Mouse (Mus musculus) liver, embryonic 14.5 days (tissue): ENCODE data around the gene Tnrc6c. TPM values are rescaled to one million over a fixed set of nuclear protein-coding genes. Genes with fewer than 3 reads are reported as not detected.

Source experiments
- ATAC-seq: fragments of 200-750 bp; cut with Nextera tagmentation; 2 replicates; pipeline ENCODE4 v1.8.0; 2017; ENCODE audit warnings: moderate number of reproducible peaks, mild to moderate bottlenecking, moderate library complexity; ENCODE audit not compliant: insufficient read depth
- DNase-seq, 3 experiments: peaks; one replicate each; pipeline ENCODE4 v3.0.0-alpha.2; 2012 to 2013; ENCODE audit warnings: low read depth in 3 of 3, low spot score in 3 of 3
- H3K27ac ChIP-seq: fragments of 300-500 bp; sonication (generic); 2 replicates; pipeline ENCODE4 v1.5.1; 2014; ENCODE audit warnings: moderate library complexity, mild to moderate bottlenecking, control low read depth, inconsistent platforms
- H3K27me3 ChIP-seq: fragments of 300-500 bp; sonication (generic); 2 replicates; pipeline ENCODE4 v1.6.1; 2014; ENCODE audit warnings: mild to moderate bottlenecking, low read length, moderate library complexity; ENCODE audit not compliant: control insufficient read depth, insufficient read depth
- H3K36me3 ChIP-seq: fragments of 300-500 bp; sonication (generic); replicated peaks from 2 replicates; pipeline ENCODE4 v1.6.1; 2014; ENCODE audit warnings: low read depth; ENCODE audit not compliant: control insufficient read depth, insufficient read depth
- H3K4me1 ChIP-seq, 2 experiments: fragments of 200-500 bp in 1 of 2; fragments of 300-500 bp in 1 of 2; sonication (generic) in 1 of 2; replicated peaks; 2 replicates each; pipeline ENCODE4 v1.6.1; 2012 to 2014; ENCODE audit warnings: antibody characterized with exemption in 1 of 2, inconsistent platforms in 1 of 2, low read length in 1 of 2; ENCODE audit not compliant: control insufficient read depth in 2 of 2, insufficient read depth in 2 of 2
- H3K4me2 ChIP-seq: fragments of 300-500 bp; sonication (generic); 2 replicates; pipeline ENCODE4 v1.6.1; 2014; ENCODE audit warnings: low read depth, mild to moderate bottlenecking, control low read depth, moderate library complexity
- H3K4me3 ChIP-seq, 2 experiments: fragments of 200-500 bp in 1 of 2; fragments of 300-500 bp in 1 of 2; sonication (generic) in 1 of 2; 2 replicates each; pipeline ENCODE4 v1.5.1; 2012 to 2014; ENCODE audit warnings: low read depth in 2 of 2, low read length in 2 of 2, mild to moderate bottlenecking in 2 of 2, control low read depth in 1 of 2, inconsistent platforms in 1 of 2, moderate library complexity in 1 of 2; ENCODE audit not compliant: insufficient read depth in 1 of 2
- H3K9ac ChIP-seq: fragments of 300-500 bp; sonication (generic); replicated peaks from 2 replicates; pipeline ENCODE4 v1.6.1; 2014; ENCODE audit warnings: mild to moderate bottlenecking, control low read depth, moderate library complexity
- H3K9me3 ChIP-seq: fragments of 300-500 bp; sonication (generic); 2 replicates; pipeline ENCODE4 v1.6.1; 2016; ENCODE audit warnings: low read length, mixed read lengths; ENCODE audit not compliant: control insufficient read depth
- CTCF ChIP-seq: IDR thresholded peaks from 2 replicates; pipeline ENCODE4 v1.5.1; 2016; ENCODE audit warnings: antibody characterized with exemption, low read depth, control low read depth
- EP300 ChIP-seq: IDR thresholded peaks from 2 replicates; pipeline ENCODE4 v1.6.1; 2016; ENCODE audit warnings: antibody characterized with exemption, low read depth
- WGBS: fragments of 180-500 bp; shearing (Covaris S2); extraction: QIAGEN DNeasy Blood & Tissue Kit; methylation state at CpG from one replicate; pipeline ENCODE4 v1.1.7; 2014; ENCODE audit not compliant: insufficient replicate concordance; 5-methylcytosine and 5-hydroxymethylcytosine counted together
- polyA plus RNA-seq, 2 experiments: library from polyadenylated mRNA; depleted of rRNA in 1 of 2; stranded (reverse) in 1 of 2; unstranded in 1 of 2; fragments of >200 nt; fragmentation: Nextera tagmentation in 1 of 2; extraction: Ambion mirVana in 1 of 2; gene quantifications; 2 replicates each; pipeline versions ENCODE4 v1.2.1 to v1.2.3; 2012 to 2014

Gene Tnrc6c
- polyA plus RNA-seq, 2 experiments: 2.4 to 3.7 TPM

DNA sequence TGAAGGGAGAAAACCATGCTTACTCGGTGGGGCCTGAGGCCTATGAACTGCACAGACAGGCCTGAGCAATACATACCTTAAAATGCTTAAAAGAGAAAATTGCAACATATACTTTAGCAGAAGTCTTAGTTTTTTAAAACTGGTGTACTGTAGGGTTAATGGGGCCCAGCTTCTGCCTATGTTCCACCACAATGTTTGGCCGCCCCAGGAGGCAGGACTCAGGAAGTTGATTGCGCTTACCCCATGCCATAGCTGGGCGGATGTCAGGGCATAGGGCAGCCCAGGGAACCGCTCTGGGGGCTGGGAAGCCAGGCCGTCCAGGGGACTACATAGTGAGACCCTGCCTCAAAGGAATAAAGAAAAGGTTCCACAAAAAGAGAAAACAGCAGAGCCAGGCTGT lies 42.5 kb downstream of the Tnrc6c start:
- ATAC-seq: no peak
- 43% methylated on average over 6 of the region's 6 CpGs for WGBS
- DNase-seq: no peak

DNA sequence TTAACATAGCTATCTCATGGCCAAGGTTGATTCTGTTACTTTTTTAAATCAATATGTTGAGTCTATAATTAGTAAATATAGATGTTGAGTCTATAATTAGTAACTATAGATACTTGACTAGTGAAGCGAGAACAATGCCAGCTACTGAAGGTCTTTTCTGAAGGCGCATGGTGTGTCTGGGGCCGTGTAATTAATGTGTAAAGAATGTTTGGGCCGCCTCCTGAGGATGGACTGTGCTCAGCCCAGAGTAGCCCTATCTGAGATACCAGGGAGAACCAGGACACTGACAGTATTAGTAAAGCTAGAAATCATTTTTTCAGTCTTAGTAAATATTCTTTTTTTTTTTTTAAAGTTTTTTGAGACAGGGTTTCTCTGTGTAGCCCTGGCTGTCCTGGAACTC lies 46.8 kb downstream of the Tnrc6c start:
- Histone ChIP-seq H3K4me3 (no peak overlapping the region), H3K4me2 (no peak overlapping the region), H3K9ac (no peak overlapping the region), H3K4me1 (peaks cover 0 to 11% of the 10 kb centered on the region in 2 experiments; a peak in 3 of 4 replicates), H3K27me3 (no peaks in the 10 kb centered on the region), H3K36me3 (no peaks in the 10 kb centered on the region; the same call in 1 of the 2 replicates), H3K27ac (no peak overlapping the region), H3K9me3 (no peaks in the 10 kb centered on the region)
- DNase-seq (no peak), ATAC-seq (no peak)
- WGBS: 83% methylated on average over 4 of the region's 4 CpGs
- no peak for TF ChIP-seq EP300
- no peak for TF ChIP-seq CTCF

More for the DNA sequence above, 42.5 kb downstream of the Tnrc6c start:
- no peak overlapping the region for H3K9ac ChIP-seq
- no peak overlapping the region for H3K4me2 ChIP-seq
- H3K27ac ChIP-seq: no peak overlapping the region
- H3K36me3 ChIP-seq: no peaks in the 10 kb centered on the region
- H3K9me3 ChIP-seq: no peaks in the 10 kb centered on the region
- peaks cover 0 to 11% of the 10 kb centered on the region in 2 experiments; a peak in 3 of 4 replicates for H3K4me1 ChIP-seq
- H3K4me3 ChIP-seq: no peak overlapping the region
- TF ChIP-seq EP300 (no peak), CTCF (no peak)
- H3K27me3 ChIP-seq: no peaks in the 10 kb centered on the region

DNA sequence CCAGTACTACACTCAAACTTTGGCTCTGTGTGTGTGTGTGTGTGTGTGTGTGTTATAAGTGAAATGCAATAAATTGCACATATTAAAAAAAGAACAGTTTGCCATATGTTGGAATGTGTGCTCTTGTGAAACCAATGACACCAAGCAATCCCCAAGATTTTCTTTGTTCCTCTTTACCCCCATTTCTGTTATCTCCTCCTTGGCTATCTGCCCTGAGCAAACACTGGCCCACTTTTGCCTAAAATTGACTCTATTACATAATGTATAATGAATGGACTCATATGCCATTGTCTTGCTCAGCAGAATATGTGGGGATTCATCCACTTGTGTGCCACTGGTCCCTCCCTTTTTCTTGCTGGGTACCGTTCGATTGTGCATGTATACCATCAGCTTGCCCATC lies 52.2 kb downstream of the Tnrc6c start:
- Histone ChIP-seq H3K27me3 (no peaks in the 10 kb centered on the region), H3K4me1 (no peaks in the 10 kb centered on the region), H3K36me3 (no peaks in the 10 kb centered on the region; the same call in 1 of the 2 replicates), H3K4me3 (no peak overlapping the region), H3K27ac (no peak overlapping the region), H3K9me3 (no peaks in the 10 kb centered on the region), H3K4me2 (no peak overlapping the region), H3K9ac (no peak overlapping the region)
- 82% methylated on average over 2 of the region's 2 CpGs for WGBS
- DNase-seq (no peak), ATAC-seq (no peak)
- TF ChIP-seq EP300 (no peak), CTCF (no peak)

DNA sequence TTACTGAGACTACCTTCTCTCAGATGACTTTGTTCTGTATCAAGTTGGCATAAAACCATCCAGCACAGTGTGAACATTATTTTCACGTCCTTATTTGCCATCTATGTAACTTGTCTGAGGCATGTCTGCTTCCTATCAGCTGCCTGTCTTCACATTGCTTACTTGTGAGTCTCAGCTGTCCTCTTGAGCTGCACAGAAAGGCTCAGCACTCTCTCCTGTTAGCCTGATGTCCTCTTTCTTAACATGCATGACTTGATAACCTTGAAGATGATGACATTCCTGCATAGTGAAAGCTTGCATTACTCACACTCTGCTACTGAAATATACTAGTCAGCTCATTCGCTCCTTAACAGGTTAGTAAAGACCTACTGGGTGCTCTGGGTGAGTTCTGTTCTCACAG lies 53.1 kb downstream of the Tnrc6c start:
- Histone ChIP-seq H3K4me3 (no peak overlapping the region), H3K27me3 (no peaks in the 10 kb centered on the region), H3K4me1 (no peaks in the 10 kb centered on the region), H3K36me3 (no peaks in the 10 kb centered on the region; the same call in 1 of the 2 replicates), H3K4me2 (no peak overlapping the region), H3K9ac (no peak overlapping the region), H3K9me3 (no peaks in the 10 kb centered on the region), H3K27ac (no peak overlapping the region)
- ATAC-seq (no peak), DNase-seq (no peak)
- TF ChIP-seq CTCF: no peak
- TF ChIP-seq EP300: no peak
- WGBS: 64% methylated on average over 2 of the region's 2 CpGs

DNA sequence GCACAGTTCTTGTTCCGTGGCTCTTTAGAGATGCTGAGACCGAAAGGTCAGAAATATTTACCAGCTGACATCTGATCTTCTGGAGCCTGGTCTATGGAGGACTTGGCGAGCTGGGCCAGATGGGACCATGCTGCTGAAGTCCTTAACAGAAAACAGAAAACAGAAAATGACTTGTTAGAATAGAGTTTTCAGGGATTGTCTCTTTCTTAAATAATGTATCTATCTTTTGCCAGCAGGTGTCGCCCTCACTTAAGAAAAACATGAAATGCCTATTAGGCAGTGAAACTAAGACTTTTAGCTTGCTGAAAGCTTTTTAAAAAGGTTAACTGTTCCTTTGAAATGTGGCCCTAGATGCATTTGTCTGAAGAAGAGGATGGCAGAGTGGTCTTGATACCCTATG lies 55.2 kb downstream of the Tnrc6c start:
- H3K4me1 ChIP-seq: no peaks in the 10 kb centered on the region
- H3K36me3 ChIP-seq: peaks cover 4% of the 10 kb centered on the region; the same call in 1 of the 2 replicates
- H3K9ac ChIP-seq: no peak overlapping the region
- H3K4me3 ChIP-seq: no peak overlapping the region
- H3K27ac ChIP-seq: no peak overlapping the region
- H3K27me3 ChIP-seq: no peaks in the 10 kb centered on the region
- H3K4me2 ChIP-seq: no peak overlapping the region
- WGBS: 49% methylated on average over 4 of the region's 4 CpGs
- DNase-seq (peak; percentile 46 to 63 (median 56)), ATAC-seq (no peak)
- no peaks in the 10 kb centered on the region for H3K9me3 ChIP-seq
- no peak for TF ChIP-seq EP300
- TF ChIP-seq CTCF: peak; percentile 60
